Mouse (Mus musculus) gastrocnemius, adult 18-20 months (tissue): ENCODE measurements around the gene Ankrd13d. TPM values are rescaled to one million over a fixed set of nuclear protein-coding genes. Genes with fewer than 3 reads are reported as not detected.

Experiments used
- DNase-seq: peaks from one replicate; pipeline ENCODE4 v3.0.0; 2021; ENCODE audit warnings: low spot score
- total RNA-seq, 2 experiments: library from RNA; stranded (reverse); gene quantifications; 2 replicates each; pipeline ENCODE4 v1.2.3; 2021

The Ankrd13d gene
- total RNA-seq, 2 experiments from 2014 or later, result 0.16 to 0.81 TPM

DNA sequence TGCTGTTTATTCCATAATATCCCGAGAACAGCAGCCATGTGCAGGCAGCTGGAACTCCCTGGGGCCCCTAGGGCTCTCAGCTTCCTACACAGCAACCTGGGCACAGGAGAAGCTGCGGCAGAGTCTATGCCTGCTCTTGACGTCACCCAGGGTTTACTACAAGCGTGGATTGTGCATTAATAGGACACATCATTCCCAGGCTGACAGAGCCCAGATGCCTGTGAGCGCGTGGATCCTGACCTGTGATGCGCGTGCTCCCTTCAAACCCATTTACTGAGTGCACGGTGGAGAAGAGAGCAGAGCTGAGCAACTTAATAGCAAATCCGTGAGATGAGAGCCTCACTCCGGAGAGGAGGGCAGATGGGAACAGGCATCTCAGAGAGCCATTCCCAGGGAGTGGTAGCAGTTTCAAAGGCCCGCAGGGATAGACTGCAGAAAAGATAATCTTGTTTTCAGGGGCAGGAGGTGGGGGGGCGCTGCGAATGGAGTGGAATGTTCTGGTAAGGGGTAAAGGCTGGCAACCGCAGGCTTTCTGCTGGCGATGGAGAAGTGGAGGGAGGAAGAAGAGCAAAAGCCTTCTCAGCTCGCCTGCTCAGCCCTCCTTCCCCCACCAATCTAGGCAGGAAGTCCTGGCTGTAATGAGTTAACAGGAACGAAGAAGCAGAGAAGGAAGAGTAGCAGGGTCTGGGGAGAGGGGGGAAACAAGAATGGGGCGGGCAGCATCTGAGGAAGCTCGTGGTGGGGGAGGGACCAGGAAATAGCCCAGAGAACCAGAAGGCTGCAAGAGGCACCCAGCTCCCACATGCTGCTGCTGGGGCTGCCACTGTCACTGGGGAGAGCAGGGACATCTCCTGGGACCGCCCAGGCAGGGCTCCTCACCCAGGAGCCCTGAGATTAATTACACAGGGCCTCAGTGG, 19.1 kb upstream of the Ankrd13d start:
- peak; percentile 31 for DNase-seq

DNA sequence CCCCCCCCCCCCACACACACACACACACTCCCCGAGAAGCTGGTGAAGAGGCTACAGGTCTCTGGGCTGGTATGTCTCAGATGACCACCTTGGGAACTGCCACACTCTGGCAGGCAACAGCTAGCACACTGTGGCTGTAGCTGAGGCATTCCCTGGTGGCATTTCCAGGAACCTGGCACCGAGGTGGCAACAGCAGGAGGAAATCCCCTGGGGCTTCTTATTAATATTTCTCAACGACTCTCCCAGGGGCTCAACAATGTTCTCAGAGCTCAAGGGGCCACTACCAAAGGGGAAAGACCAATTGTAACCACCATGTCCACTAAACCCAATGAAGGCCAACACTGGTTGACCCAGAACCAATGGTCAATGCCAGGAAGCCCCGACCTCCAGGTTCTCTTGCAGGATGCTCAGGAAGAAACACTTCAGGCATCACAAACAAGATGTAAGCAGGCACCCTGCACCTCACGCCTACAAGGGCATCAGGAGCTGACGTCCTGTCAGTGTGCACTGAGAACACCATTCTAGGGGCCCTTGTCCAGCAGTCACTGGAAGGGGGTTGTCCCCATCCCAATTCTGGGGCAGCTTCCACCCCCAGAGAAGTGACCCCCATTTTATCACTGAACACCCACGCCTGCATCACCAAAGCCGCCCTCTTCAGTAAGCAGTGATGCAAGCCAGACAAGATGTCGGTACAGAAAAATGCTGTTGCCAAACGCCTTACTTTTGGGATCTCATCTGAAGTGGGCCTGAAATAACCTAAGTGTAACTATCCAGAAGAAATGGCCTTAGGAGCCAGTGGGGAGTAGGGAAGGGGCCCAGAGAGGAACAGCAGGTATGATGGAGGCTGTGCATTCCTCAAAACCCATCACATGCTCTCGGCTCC, 18.2 kb upstream of the Ankrd13d start:
- DNase-seq, result no peak

DNA sequence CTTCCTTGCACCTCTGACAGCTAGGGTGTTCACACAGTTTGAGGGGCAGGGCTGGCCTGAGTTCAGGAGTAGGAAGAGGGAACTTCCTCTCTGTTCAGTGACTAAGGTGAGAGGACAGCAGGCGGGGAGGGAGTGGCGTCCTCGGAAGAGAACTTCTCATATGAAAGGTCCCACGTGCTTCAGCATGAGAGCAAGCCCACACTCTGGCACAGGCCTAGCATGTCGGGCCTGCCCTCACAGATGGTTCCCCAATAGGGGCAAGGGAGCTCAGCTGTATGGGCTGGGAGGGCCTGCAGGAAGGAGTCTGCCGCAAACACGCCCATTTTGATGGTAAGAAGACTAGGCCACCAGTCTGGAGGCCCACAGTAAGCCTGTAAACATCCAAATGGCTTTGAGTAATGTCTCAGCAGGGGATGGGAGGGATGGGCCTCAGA, 17.4 kb upstream of the Ankrd13d start:
- DNase-seq, result no peak

DNA sequence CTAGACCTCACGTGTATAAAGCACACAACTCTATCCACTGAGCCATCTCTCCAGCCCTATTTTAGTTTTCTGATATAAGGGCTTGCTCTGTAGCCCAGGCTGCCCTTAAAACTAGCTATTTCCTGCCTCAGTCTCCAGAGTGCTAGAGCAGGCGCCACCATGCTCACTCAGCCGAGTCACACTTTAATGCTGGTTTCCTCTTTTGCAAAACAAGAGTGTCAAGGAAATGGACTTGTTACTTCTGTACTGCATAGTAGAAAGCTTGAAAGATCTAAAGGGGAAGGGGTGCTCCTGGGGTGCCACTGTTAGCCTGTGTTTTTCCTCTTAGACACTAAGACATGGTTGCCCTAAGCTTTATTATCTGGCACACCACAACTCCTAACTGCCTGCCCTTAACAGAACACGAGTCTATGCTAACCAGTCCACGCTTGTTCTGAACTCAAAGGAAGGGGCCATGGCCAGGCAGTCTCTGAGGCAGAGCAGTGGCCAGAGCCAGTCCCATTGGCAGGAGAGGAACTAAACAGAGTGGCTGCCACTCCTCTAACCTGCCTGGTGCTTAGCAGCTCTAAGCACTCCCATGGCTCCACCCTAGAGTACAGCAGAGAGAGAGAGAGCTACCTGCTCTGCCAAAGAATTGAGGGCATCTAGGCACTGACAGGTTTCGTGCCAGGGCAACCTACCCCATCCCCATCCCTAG, 16.8 kb upstream of the Ankrd13d start:
- no peak for DNase-seq

DNA sequence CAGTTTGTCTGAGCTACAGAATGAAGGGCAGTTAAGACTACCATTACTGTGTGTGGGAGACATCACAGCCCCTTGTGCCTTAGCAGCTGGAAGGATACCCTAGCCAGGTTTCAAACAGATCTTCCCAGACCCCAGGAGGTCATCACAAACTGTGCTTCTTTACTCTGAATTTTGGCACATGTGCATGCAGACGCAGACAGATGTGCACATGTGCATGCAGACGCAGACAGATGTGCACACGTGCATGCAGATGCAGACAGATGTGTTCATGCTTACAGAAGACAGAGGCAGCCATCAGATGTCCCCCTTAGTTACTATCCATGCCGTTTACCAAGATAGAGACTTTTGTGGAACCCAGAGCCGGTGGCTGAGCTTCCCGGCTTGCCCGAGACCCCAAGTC, 16.2 kb upstream of the Ankrd13d start:
- no peak for DNase-seq

DNA sequence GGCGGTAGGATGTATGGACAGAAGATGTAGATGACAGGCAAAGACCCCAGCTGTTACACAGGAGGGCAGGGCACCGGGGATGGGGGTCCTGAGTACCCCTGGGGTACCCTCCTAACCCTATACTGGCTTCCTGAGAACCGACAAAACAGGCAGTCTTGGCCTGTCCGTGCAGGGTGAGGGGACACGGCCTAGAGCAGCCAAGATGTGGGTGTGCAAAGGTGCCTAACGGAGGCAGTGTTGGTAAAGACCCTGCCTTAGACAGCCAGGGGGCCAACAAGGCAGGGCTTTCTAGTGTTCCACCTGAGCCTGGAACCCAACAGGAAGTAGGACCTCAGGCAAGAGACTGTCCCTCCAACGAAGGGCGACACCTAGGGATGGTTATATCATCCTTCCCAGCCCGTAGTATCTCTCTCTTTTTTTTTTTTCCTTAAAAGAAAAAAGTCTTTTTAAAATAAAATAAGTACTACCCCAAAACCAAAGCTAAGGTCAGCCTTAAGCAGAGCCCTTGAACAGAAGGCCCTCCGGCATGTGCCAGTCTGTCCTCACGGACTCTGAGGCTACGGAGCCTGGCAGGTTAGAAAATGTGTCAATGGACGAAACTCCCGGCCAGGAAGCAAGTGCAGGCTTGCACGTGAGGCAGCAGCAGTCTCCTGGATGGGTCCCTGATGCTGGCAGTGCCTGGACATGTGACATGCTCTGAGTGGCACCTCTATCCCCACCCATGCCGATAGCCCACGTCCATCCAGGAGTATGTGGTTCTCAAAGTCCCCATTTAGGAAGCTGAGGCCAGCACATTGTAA, 15.6 kb upstream of the Ankrd13d start:
- DNase-seq, result no peak

DNA sequence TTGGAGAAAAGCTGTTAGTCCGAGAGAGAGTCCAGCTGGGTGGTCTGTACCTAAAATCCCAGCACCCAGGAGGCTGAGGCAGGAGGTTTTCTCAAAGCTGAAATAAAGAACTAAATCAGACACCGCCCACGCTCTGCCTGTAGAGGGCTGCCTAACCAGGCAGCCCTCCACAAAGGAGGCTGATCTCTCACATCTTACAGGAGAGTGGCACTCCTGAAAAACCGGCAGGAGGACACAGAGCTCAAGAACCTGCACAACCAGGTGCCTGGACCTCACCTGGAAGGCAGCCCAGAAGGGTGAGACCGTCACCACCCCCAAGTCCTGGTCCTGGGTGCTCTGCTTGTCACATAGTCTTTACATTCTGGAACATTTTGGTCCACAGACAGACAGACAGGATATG, 14.9 kb upstream of the Ankrd13d start:
- DNase-seq, result no peak

DNA sequence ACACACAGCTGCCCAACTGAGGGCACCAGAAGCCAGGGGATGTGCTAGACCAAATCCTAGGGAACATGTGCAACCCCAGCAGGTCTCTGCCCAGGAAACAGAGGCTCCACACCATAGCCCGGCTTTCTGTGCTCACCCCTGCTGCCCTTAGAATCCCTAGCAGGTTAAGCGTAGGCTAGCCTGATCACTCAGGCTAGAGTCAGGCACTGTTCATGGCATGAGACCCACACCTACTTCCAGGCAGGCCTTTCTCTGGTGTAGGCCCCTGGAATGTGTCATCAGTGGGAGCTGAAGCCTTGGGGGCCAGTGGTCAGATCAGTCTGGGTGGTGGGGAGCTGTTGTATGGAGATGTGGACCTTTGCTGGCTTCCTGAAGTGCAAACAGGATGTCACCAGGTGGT, 13.7 kb upstream of the Ankrd13d start:
- DNase-seq, result no peak

DNA sequence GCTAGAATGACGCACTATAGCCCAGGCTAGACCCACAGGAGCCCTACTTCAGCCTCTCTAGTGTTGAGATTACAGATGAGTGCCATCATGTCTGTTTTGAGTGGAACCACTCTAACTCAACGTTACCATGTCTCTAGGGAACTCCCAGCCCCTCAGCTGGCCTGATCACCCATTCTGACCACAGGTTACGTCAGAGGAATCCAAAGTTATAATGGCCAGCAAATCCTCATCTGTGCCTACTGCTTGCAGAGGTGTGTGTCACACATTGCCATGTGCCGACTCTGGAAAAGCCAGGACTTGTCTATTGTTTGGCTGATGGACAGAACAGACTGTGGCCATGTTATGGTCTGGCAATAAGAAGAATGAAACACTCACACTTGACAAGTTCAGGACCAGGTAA, 12.5 kb upstream of the Ankrd13d start:
- no peak for DNase-seq

DNA sequence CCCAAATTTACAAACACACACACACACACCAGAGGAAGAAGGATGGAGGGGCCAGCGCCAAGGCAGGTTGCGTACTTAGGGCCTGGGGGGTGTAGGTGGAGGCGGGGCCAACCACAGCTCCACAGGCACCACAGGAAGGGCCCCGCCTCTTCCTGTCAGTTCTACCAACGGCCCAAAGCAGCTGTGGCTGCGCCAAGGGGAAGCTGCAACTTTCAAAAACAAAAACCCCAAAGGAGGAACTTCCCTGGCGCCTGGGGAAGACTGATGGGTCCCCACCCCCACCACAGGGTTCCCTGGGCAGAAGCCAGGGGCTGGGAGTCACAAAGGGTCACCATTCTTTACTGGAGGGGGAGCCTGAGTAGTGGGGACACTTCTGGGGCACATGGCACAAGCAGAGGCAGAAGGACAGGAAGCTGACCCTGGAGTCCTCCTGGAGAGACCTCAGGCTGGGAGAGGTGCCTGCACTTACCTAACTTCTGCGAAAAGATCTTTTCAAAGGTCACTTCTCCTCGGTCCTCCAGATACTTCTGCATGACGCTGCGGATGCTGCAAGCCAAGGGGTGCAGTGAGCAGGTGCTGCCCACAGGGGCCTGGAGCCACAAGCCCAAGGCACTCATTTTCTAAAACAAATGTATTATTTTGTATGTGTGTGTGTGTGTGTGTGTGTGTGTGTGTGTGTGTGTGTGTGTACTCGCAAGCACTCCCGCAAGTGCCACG, 11.6 kb upstream of the Ankrd13d start:
- peak; percentile 43 for DNase-seq

DNA sequence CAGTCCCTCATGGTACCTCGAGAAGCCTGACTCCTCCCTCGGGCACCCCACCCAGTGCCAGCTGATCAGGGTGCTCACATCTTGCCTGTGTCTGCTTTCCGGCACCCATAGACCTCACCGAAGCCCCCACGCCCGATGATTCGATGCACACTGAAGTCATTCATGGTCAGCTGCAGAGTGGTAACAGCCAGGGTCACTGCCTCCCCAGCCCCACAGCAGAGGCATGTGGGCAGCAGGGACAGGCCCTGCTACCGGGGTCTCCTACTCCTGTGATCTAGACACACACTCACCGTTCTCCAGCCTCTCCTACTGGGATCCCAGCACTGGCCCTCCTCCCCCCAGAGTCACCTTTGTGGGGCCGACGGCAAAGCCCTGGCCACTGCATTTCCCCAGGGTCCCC, 8.2 kb upstream of the Ankrd13d start:
- no peak for DNase-seq

DNA sequence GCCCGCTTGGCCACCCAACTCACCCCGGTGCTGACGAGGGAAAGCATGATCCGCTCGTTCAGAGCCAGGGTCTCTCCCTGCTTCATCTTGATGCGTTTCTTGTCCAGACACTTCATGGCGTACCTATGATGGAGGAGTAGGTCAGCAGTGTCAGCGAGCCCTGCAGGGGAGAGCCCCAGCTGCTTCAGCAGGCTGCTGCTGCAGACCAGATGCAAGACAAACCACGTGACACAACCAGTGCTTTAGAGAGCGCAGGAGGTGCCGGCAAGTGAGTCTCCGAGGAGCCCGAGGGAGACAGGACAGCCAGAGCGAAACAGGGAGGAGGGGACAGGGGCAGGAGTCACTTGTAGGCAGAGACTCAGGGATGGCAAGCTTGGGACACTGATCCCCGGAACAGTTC, 7.8 kb upstream of the Ankrd13d start:
- no peak for DNase-seq

DNA sequence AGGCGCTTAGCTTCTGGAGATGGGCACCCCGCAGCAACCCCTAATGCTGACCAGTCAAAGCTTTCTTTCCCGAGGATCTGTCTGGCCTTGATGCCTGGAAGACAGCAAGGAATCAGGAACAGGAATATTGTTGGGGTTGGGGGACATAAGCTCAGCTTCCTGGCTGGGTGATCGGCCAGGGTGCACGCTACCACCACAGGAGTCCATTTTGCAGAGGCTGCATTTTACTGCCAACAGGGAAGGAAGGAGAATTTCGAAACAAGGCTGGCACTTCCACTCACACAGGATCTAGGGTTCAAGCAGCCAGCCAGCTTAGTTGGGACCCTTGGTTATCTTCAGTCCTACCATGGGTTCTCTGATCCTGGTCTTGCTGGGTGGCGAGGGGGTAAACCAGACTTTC, 716 bp upstream of the Ankrd13d start:
- DNase-seq, result no peak

DNA sequence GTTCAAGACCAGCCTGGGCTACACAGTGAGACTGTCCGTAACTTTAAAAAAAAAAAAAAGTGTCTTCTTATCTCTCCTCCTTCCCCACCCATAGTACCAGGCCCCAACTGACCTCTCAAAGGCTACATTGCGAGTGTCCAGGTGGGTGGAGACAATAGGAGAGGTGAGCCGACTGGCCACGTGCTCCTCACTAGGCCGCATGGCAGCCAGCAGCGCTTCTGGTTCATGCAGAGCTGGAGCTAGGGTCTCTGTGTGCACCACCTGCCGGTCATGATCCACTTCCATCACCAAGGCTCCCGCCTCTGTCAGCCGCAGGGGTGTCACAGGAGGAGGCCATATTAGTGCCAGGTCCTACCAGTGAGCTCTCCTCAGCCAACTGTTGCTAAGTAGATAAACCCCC, 2.5 kb downstream of the Ankrd13d start:
- no peak for DNase-seq

DNA sequence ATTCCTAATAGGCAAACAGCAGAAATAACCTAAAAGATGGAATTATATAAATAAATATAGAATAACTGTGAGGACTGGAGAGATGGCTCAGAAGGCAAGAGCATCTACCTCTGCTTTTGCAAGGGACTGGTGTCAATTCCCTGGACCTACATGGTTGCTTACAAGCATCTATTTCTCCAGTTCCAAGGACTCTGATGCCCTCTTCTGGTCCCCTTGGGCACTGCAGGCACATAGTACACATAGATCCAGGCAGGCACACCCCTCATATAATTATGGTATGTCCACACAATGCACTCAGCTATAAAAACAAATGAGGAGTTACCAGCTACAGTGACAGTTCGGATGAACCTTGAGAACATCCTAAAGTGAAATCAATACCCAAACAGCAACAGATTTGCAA, 3.5 kb downstream of the Ankrd13d start:
- no peak for DNase-seq

DNA sequence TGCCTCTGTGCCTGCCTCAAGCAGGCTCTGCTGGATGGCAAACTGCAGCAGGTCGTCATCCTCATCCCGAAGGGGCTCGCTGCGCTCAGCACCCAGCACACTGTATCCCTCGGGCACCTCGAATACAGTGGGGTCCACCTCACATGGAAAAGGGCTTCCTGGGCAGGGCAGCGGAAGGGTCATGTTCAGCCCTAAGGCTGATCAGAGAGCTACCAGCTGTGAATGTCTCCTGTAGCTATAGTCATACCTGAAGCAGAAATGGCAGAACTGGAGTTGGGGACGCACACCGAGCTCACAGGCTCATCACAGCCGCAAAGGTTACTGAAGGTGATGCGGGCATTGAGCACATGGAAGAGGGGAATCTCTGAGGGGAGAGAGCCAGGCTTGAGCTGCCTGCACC, 12.0 kb downstream of the Ankrd13d start:
- no peak for DNase-seq

DNA sequence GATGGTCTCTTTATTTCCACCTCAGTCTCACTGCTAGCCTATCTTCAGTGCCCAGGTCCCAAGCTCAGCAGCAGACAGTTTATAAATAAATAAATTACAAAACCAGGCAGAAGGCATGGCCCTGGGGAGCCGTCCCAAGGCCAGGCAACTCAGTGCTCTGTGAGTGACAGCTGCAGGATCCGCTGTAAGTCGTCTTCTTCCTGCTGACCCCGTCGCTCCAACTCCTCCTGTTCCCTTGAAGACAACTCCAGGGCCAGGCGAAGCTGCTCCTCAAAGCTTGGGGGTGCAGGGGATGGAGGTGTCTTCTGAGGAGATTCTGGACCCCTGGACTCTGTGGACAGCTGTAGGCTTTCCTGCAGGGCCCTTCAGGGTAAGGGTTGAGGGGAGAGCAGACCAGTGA, 12.8 kb downstream of the Ankrd13d start:
- DNase-seq, result no peak

DNA sequence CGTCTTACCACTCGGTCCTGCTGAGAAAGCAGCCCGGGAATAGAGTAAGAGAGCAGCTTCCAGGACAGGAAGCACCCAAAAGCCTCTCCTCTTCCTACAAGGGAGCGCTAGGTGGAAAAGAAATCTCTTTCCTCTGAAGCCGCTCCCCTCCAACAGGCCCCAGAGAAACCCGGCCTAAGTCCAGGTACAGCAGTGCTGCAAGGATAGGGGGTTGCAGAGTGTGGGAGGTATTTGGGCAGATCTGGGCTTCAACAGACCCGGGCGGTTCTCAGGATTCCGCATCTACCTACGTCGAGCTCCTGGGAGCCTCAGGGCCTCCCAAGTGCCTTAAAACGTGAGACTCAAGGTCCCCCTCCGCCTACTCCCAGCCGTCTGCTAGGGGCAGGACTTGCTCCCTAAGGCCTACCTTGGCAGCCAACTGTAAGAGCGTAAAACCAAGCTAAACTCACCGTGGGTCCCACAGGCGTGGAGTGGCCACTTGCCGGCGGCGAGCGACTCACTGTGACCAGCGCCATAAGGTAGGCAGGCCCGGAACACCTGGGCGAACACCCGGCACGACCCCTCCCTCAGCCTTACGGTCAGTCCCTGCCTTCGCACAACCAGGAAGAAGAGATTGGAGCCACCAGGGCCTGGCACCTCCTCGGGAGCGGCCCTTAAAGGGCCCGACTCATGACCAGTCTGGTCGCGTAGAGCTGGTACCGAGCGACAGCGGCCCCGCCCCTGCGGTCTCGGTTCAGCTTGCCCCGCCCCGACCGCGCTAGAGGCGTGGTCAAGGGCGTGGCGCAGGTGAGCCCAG, 14.2 kb downstream of the Ankrd13d start, which contains the start of gene Ssh3:
Gene Ssh3, minus strand, starts transcription at position 615 of the 796 bp plus-strand sequence.
- peak; percentile 63 for DNase-seq

DNA sequence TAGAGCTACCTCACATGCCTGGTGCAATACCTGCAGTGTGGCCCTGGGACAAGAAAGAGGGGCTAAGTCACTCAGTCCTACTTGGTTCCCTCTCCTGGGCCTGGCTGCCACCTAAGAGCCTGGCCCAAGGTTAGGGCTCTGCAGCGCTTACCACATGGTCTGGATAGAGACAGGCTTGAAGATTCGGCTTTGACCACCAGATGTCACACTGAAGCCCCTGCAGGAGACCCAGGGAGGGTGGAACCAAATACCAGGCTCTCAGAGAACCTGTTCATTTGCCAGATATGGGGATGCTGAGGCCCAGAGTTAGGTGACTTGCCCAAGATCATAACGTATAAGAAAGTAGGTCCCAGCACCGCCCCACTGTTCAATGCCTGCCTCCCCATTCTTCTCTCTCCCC, 17.0 kb downstream of the Ankrd13d start:
- DNase-seq, result no peak
